Mouse (Mus musculus) urinary bladder, postnatal 4 days (tissue): ENCODE results near the gene Helt.
"Not testable (repeated sequence)": the region's sequence is repeated elsewhere in the genome, so short reads cannot be mapped to it uniquely, and the experiment has no call there.

Experiments
- DNase-seq, 2 experiments: peaks; one replicate each; pipeline ENCODE4 v3.0.0; 2021 to 2022; ENCODE audit warnings: low spot score in 2 of 2

Helt gene

DNA sequence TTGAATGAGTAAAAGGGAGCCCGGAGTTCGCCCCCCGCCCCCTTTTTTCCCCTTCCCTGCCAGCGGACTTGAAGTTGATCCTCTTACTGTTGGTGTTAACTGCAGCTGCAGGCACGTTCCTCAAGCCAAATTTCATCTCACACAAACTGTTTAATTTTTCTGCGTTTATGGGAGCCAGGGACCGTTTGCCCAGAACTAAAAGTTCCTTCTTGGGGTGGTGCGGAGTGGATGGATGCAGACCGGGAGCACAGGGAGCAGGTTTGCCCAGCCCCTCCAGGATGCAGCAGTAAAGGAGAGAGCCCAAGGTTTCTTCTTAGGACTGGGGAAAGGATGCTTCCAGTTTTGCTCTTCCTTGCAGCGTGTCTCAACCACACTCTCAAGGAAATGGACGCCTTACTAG is 2.1 kb upstream of the Helt start:
- DNase-seq: no peak

DNA sequence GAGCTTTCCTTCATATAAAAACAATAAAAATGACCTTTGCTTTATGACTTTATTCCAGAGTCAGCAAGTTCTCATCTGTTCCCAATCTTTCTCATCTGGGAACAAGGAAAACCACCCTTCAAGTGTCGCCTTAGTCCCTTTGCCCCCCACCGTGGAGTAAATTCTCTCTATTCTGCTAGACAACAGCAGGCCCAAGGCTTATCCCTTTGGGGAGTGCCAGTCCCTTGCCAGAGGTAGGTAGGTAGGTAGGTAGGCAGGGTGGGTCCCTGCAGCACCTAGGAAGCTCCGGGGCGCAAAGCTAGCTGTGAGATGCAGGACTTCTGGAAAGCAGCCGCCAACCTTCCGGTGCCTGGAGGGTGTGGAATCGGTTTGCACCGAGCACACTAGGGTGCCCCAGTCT is 1.5 kb upstream of the Helt start:
- DNase-seq: no peak

DNA sequence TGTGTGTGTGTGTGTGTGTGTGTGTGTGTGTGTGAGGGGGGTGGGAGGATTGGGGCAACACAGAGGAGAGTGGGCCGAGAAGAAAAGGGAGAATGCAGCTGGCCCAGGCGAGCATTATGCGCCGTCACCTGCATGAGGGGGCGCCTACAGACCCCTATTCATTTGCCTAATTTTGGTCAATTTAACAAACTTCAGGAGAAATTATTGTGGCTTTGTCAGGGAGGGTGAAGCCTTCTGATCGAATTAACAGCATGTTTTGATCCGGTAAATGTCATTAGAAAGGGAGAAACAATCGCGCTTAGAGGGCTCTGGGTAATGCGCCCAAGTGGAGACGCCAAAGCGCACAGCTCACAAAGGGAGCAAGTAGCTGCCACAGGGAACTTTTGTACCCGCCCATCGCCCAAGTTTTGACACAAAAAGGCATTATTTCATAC is 647 bp upstream of the Helt start:
- DNase-seq: no peak

DNA sequence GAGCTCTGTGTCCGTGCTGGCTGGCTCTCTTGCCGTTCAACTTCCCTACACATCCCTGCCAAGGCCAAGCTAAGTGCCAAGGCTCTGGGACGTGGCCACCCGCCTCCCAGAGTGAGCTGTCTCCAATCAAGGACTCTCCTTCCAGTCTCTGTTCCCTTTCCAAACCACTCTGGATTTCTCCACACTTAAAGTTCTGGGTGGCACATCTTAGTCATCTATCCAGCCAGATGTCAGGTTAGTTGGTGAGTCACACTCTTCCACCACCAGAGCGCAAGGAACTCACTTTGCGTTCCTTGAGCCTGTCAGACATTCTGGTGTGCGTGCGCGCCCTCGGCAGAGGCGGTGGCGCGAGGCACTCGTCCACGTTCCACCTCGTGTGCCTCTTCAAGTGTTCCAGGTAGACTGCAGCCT is 725 bp downstream of the Helt start:
- no peak for DNase-seq

DNA sequence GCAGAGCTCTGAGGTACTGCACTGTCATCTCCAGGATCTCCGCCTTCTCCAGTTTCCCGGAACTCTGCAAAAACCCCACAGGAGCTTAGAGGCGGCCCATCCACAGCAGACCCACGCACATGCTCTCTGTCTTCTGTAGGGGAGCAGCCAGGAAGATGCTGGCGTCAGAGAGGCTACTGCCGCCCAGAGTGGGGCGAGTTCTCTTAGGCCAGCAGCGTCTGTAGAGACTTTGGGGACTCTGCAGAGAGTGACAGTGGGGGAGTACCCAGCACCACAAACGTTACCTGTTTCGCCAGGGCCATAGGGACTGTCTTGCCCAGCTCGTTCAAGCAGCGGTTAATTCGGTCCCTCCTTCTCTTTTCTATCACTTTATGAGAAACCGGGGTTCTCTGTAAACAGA is 1.3 kb downstream of the Helt start:
- DNase-seq: no peak

DNA sequence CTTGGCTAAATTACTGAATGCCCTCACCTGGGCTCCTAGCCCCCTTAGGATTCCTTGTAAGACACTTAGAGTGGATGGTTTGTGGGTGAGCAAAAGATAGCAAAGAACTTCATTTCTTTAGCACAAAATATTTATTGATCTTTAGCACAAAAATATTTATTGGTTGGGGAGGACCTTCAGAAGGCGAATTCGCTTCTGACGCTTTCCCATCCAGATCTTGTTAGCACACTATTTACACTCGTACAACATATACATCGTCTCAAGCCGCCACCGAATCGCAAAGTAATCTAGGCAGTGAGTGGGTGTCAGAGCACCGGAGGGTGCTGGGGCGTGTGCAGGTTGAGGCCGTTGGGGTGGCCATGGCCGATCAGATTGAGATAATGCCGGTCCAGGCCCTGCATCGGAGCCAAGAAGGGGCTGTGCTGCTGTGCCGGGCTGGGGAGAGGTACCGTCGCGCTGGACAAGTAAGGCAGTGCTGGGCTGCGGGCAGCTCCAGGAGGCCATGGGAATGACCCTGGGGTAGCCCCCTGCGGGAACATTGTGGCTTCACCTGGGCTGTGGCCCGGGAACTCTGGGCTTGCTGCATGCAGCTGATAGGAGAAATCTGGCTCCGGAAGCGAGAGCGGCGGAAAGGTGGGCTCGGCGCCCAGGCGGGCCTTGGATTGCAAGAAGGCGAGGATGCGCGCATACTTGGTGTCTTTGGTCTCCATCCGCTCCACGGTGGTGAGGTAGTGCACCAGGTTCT is 2.4 kb downstream of the Helt start:
- DNase-seq: no peak

DNA sequence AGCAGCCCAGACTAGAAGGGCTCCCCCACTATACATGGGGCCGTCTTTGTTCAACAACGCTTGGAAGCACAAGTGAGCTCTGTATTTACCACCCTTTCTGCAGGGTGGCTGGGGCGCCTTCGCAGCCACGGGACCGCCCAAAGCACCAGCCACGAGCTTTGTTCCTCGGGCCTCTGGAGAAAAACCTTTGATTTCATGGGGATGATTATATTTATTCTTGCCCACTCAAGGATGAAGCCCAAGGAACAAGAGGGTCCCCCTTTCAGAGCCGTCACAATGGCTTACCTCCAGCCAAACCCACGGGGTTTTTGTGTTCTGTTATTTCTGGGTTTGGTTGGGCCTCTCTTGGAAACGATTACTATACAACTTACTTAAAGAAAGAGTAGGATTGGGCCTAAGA is 5.2 kb downstream of the Helt start:
- no peak for DNase-seq

DNA sequence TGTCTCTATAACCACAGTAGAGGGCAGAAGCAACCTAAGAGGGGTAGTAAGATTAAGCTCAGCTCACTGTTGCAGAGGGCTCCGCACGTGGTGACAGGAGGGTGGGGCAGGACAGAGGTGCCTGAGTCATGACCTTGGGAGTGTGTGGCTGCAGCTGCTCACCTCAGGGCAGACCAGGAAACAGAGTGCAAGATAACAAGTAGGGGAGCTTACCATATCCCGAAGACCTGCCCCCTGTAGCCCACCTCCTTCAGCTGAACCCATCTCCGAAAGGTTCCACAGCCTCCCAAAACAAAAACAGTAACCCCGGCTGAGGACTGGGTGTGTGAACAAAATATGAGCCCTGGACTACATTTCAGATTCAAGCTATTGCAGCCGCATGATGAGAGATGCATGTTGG is 6.5 kb downstream of the Helt start:
- no peak for DNase-seq

DNA sequence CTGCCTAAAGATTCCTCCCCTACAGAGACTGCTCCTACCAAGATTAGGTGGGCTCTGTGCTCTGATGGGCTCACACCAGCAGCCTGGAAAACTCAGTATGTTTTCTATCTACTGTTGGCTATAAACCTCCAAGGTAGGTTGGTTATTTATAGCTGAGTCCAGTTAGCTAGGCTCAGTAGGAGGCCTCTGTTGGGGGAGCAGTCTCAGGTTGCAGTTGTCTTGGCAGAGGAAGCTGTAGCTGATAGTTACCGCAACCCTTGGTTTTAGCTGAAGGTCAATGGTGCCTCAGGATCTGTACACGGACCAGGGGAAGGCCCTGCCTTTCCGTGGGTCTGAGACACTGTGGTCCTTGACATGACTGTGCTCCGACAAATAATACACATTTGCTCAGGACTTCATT is 8.5 kb downstream of the Helt start:
- no peak for DNase-seq

DNA sequence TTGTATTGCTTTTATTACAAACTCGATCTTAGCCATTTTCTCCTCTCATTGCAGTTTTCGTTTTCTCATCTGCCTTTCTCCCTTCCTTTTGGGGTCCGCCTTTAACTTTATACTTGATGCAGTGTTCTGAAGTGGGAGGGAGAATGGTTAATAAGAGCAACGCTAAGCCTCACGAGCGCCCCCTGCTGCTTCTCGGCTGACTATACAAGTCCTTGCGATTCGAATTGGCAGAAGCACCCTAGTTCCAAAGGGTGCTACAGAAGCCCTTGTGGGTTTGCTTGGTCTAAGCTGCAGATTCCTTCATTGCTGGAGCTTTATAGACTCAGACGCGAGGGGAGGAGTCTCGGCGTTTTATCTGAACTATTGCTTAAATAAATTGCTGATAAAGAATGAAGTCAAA is 12.9 kb downstream of the Helt start:
- DNase-seq: peak in 1 of 2 experiments; percentile 37

DNA sequence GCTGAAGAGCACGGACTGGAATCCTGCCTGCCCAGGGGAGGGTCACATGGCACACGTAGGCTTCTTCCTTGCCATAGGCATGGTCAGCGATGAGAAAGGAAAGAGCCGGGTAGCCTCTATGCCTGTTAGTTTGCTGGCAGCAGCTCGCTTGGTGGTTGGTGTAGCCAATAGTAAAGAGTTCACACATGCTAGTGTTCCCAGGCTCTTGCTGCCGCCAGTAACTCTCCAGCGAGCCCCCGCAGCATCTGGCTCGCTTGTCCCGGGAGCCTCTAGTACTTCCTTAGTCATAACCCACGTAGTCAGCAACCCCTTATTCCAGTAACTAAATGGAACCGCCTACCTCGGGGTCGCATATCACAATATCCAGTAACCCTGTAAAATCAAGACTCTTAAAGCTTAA is 17.5 kb downstream of the Helt start:
- DNase-seq: no peak

DNA sequence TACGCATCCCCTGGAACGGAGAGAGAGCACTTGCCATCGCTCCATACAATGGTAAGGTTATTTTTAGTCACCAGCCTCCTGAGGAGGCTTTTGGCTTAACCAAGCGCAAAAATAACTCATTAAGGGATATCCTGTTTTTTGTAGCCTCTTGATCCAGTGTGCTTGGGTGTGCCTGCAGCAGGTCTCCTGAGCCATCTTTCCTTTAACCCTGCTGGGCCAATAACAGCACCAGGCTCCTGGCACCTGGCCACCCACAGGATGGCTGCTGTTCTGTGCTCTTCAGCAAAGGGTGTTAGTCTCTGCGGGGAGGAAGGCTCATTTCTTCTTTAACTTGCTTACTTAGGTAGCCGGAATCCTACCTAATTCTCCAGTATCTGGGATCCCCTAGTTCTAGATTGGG is 23.7 kb downstream of the Helt start:
- no peak for DNase-seq

DNA sequence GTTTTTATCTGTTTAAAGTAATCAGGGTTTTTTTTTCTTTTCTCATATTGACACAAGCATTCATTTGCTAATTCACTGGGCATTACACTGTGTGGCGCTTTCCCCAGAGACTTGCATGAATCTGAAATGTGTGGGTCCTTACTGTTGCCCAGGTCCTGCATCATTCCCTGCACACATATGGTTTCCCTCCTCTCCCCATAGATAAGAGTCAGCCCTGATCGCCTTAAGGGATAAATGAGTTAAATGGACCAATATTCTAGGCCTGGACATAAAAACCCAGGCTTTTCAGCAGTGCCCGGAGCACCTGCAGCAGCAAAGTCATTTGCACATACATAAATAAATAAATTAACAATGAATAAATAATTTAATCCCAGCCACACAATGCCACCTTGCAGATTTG is 24.3 kb downstream of the Helt start:
- no peak for DNase-seq

DNA sequence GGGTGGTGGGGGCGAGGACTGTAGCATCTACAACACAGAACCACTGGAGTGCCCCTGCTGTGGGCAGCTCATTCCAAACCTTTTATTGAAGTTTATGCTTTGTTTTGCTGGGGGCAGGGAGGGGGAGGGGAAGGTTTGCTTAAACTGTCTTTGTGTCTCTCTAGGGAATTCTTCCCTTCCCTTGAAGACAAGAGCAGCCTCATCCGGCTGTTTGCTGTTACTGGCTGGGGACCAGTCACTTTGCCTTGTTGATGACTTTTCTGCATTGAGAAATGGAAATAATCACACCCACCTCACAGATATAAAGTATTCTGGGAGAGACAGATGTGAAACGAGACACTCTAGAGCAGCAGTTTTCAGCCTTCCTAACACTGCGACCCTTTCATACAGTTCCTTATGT is 27.7 kb downstream of the Helt start:
- DNase-seq: no peak

DNA sequence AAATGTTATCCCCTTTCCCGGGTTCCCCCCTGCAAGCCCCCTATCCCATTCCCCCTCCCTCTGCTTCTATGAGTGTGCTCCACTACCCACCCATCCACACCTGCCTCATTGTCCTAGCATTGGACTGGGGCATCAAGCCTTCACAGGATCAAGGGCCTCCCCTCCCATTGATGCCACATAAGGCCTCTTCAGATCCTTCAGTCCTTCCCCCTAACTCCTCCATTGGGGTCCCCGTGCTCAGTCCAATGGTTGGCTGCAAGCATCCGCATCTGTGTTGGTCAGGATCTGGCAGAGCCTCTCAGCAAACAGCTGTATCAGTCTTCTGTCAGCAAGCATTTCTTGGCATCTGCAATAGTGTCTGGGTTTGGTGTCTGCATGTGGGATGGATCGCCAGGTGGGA is 30.3 kb downstream of the Helt start:
- DNase-seq: not testable (repeated sequence)

DNA sequence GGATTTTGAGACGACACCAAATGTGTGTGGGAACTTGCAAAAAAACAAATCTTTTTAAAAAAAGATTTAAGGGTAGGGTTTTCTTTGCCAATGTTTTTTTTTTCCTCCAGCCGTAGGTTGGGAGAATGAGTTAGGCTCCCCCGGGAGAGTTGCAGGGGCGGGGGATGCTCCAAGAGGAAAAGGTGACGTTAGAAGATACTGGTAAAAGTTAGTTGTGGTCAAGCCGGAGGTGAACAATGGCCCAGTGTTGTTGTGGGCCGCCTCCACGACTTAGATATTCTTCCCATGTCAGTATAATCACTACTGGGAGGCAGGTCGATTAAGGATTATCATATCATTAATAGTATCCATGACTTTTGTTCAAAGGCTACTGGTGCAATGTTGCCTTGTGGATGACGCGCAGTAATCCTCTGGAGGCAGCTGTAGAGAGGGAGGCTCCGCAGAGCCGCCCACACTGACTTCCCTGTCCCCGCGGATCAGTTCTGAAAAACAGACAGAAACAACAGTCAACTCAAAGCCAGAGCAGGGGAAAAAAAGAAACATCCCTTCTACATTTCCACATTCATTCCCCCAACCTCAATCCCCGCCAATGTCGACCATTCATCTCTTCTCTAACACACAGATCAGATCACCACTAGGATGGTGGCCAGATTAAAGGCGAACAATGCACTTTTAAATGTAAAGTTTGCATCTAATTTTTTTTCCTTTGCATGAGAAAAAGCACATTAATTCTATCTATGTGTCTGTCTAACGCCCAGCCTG is 36.4 kb downstream of the Helt start:
- DNase-seq: no peak

DNA sequence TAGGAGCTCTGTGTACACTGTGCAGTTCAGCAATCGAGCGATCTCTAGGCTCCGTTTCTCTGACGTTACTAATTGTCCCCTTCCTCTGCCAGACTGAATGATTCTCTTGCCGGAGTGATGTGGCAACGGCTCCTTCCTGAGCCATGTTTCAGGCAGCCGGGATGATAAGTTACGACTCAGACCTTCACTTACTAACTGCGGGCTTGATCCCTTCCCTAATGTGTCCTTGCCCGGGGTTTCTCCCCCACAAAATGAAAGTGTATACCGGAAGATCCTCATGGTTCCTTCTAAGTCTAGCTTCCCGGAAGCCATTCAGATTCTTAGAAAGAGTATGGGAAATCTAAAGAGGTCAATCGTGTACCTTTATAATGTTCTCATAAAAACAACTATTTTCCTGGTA is 42.0 kb downstream of the Helt start:
- DNase-seq: no peak

DNA sequence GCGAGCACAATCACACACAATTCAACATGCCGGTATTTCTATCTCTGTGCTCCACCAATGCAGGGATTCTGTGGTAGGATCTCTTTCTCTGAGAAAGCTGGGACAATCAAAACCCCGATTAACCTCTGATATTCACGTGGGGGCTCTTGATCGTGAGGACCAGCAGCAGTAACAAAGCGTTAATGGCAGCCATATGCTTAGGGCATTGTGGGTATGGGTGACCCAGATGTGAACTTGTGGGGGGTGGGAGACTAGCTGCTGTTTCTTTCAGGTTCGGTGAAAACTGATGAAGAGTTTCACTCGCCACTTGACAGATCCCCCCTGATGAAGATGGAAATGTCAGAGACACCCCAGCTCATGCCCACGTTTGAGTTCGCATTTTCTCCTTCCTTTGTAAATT is 42.9 kb downstream of the Helt start:
- DNase-seq: no peak

DNA sequence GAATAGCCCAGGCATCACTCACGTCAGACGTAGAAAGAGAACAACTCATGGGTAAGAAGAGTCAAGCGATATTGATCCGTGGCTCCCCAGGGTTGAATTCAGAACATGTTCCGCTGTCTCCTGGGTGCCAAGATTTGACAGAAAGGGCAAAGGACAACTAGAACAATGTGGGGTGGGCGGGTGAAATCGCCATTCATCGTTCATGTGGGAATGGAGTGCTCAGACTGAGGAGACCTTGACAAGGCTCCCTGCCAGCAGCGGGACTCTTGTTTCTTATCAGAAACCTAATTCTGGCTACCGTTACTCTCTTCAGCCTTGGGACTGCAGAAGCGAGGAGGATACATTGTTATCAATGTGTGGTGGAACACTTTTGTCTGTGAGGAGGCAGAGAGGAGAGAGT is 48.1 kb downstream of the Helt start:
- peak in 1 of 2 experiments; percentile 34 for DNase-seq

DNA sequence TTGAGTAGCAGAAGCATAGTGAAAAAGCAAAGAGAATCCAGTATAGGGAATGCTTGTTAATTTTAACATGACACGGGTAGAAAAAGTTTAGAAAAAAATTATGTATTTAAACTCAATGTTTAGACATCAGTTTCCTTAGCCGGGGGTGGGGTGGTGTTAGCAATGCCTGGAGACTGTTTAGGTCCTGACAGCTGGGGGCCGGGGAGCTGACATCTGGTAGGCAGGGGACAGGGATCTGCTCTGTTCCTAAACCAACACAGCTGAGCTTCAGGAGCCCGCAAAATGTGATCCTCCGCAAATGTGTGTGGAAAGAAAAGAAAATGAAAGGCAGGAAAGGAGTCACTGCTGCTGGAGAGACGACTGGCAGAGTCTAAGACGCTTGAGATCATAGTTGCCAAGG is 51.5 kb downstream of the Helt start:
- DNase-seq: no peak
